Mouse (Mus musculus) monocyte, adult 2 months (primary cell): Measurements from ENCODE around the gene Cemip.

ENCODE experiments used
- DNase-seq, 2 experiments: peaks; one replicate each; pipeline ENCODE4 v3.0.0; 2022; ENCODE audit warnings: low spot score in 2 of 2, low read depth in 1 of 2

The Cemip gene

GRCm38 (mm10) chr7:84098098-84098497 is 11.8 kb upstream of the Cemip start:
- DNase-seq: no peak

GRCm38 (mm10) chr7:84096501-84096900 is 10.2 kb upstream of the Cemip start:
- no peak for DNase-seq

GRCm38 (mm10) chr7:84090793-84091192 is 4.5 kb upstream of the Cemip start:
- DNase-seq: no peak

- no peak for DNase-seq
These were observed 3.5 kb upstream of the Cemip start for GRCm38 (mm10) chr7:84089777-84090176.

GRCm38 (mm10) chr7:84088971-84089370 is 2.7 kb upstream of the Cemip start:
- peak in 1 of 2 experiments; percentile 28 for DNase-seq

GRCm38 (mm10) chr7:84088191-84088590 is 1.9 kb upstream of the Cemip start:
- DNase-seq: no peak

GRCm38 (mm10) chr7:84085049-84085945 is 1.0 kb downstream of the Cemip start:
- DNase-seq: no peak

GRCm38 (mm10) chr7:84077257-84078013 is 8.9 kb downstream of the Cemip start:
- DNase-seq: no peak

GRCm38 (mm10) chr7:84074266-84074665 is 12.0 kb downstream of the Cemip start:
- no peak for DNase-seq

GRCm38 (mm10) chr7:84073856-84074255 is 12.4 kb downstream of the Cemip start:
- no peak for DNase-seq

- no peak for DNase-seq
These were observed 17.4 kb downstream of the Cemip start for GRCm38 (mm10) chr7:84068931-84069330.

GRCm38 (mm10) chr7:84059799-84060198 is 26.5 kb downstream of the Cemip start:
- no peak for DNase-seq

GRCm38 (mm10) chr7:84055961-84056629 is 30.2 kb downstream of the Cemip start:
- DNase-seq: no peak

- DNase-seq: no peak
These were observed 32.4 kb downstream of the Cemip start for GRCm38 (mm10) chr7:84053856-84054255.

- no peak for DNase-seq
These were observed 34.9 kb downstream of the Cemip start for GRCm38 (mm10) chr7:84051423-84051822.

GRCm38 (mm10) chr7:84045546-84045945 is 40.8 kb downstream of the Cemip start:
- no peak for DNase-seq

GRCm38 (mm10) chr7:84044581-84045290 is 41.6 kb downstream of the Cemip start:
- DNase-seq: no peak

GRCm38 (mm10) chr7:84042726-84043125 is 43.6 kb downstream of the Cemip start:
- no peak for DNase-seq

- DNase-seq: no peak
These were observed 46.3 kb downstream of the Cemip start for GRCm38 (mm10) chr7:84039856-84040522.

GRCm38 (mm10) chr7:84038642-84039041 is 47.7 kb downstream of the Cemip start:
- no peak for DNase-seq
